Mouse (Mus musculus) gastrocnemius, adult 18-20 months (tissue): Measurements from ENCODE around the gene Serpina7. TPM values are rescaled to one million over a fixed set of nuclear protein-coding genes. Genes with fewer than 3 reads are reported as not detected.

ENCODE experiments used
- DNase-seq: peaks from one replicate; pipeline ENCODE4 v3.0.0; 2021; ENCODE audit warnings: low spot score
- long read RNA-seq, 2 experiments: library from polyadenylated mRNA; stranded (forward); transcript quantifications; one replicate each; pipeline ENCODE4 v2.0.0; 2021
- total RNA-seq, 2 experiments: library from RNA; stranded (reverse); gene quantifications; 2 replicates each; pipeline ENCODE4 v1.2.3; 2021

Gene Serpina7
- not detected for total RNA-seq
- long read RNA-seq, experiment 1: 0 reads
- long read RNA-seq, experiment 2: 0 reads

DNA sequence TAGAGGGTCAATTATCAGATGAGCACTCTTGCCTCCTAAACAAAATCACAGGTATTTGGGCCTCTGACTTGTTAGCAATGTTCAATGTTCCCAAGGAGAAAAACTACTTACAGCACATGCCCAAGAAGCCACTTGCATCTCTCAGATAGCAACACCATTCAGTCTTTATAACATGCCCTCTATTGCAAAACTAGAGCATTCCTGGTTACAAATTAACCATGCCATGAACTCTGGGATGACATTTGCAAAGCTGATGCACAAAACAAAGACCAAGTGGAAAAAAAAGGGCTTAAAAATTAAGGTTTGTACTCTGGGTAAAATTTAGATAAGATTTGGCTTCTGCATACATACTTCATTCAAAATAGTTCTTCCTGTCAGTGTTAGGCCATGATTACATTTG is at the start of gene Serpina7:
Serpina7 (minus strand) TSS at position 160 of the 400 bp plus-strand sequence.
- no peak for DNase-seq

DNA sequence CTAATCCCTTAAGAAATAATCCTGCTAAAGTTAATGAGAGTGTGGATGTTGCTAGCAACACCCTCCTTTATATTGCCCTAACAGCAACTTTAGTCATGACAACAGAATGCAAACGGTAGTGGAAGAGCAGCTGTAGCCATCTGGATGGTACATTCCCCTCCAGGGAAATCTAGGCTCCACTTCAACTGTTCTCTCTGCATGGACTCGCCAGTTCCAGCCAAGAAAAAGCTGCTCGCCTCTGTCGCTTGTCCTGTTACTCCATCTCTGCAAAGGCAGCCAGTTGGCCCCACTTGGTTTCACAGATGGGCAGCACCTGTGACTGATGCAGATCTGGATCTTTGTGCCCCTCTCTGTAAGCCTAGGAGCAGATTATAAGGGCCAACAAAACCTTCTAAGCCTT is 49.0 kb upstream of the Serpina7 start:
- DNase-seq: no peak

DNA sequence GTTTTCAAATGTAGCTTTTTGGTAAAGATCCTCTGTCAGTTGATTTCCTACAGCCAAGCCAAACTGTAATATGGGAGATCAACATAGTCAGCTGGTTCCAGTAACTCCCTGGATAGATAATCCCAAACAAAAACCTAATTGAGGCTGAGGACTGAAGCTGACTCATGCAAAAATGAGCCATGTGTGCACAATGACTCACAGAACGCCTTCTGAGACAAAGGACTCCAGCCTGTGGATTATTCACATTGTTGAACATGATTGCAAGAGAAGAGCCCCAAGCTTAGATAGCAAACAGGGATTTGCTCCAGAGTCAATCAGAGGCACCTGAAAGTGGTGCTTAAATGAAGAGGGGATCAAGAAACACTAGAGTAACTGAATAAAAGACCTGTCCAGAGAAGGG is 12.2 kb upstream of the Serpina7 start:
- DNase-seq: no peak

DNA sequence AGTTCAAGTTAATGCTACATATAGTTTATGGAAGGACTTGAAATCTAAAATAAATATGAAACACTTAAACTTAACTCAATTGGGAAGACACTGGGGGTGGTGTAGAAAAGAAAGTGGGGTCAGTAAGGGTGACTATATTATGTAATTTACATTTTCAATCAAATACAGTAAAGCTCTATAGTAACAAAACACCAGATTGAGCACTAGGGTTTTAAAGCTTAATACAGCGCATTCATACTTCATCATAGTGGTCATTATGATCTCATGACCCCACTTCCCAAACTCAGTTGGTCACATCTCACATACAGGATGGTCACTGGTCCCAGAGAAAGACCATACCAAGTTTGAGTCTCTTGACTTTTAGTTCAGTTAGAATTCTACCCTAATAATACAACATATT is 907 bp upstream of the Serpina7 start, which contains the start of gene 4930513O06Rik:
4930513O06Rik (plus strand) TSS at position 301 of the 400 bp plus-strand sequence.
- no peak for DNase-seq

DNA sequence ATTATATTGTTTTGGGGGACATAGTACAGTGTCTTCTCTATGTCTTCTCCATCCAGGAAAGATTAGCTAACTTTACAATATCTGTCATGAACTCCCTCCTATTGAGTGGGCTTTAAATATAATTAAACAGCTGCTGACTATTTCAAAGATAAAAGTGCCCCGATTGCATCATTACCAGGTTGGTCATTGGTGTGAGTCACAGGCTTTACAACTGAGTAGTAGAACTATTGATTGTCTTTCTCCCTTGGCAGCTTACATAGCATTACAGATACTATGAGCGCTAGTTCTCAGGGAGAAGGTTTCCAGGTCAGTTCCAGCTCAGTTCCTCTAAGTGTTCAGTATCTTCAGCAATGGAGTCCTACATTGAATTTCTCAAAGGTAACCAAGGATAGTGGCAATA is 6.5 kb downstream of the Serpina7 start:
- no peak for DNase-seq

DNA sequence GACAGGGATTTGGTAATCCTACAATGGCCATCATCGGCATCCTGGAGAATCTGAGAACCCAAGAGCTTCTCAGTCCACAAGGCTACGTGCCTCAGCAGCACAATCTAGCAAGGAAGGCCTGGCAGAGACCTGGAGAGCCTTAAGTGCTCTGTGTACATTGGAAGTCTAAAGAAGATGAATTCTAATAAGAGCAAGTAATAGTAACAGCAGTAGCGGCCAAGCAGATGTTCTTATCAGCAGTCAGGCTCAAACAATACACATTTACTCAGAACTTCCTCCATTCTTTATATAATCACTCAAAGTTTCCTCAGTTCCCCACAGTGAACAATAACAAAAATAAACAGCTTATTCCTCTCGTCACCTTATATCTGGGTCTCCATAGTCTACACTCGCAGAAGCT is 21.0 kb downstream of the Serpina7 start:
- no peak for DNase-seq

DNA sequence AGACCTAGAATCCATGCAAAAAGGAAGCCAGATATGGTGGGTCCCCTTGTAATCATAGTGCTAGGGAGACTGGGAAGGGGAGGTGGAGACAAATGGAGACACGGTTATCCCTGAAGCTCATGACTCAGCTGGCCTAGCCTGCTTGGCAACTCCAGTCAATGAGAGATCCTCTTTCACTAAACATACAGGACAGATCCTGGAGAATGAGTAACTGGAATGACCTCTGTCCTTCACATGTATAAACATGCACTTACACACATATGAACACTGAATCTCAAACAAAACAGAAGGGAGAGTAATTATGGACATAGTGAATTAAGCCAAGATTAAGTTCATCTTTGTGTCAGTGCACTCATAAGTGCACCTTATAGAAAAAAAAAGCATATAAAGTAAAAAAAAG is 31.9 kb downstream of the Serpina7 start:
- no peak for DNase-seq

DNA sequence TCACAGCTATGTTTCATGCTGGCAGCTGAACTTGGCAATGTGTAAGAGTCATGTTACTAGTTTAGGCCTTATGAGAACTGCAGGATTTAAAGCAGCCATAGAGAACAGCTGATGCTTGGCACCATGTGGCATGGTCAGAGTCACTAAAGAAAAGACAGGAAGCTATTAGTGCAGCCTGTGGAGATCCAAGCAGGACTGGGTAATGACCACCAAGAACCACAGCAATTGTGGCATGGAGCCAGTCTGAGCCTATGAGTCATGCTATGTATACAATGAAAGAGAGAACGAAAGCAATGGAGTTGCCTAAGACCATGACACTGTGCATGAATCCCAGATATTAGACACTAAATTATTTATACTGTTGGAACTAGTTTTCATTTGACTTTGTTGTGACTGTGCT is 33.1 kb downstream of the Serpina7 start:
- DNase-seq: no peak

DNA sequence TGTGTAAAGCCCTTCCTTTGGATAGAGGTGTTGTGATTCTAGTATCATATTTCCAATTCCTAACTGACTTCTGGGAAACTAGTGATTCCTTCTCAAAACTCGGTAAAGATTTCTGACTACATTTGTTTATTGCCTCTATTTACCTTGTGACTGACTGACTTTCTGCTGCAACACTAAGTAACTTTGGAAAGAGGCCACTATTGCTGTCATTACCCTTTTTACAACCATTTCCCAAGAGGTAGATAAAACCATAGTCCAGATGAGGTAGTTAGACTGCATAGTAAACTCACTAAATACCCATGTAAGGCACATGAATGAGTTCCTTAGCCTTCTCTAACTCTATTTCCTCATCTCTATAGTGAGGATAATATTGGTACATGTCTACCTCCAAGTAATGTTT is 43.9 kb downstream of the Serpina7 start:
- DNase-seq: no peak

DNA sequence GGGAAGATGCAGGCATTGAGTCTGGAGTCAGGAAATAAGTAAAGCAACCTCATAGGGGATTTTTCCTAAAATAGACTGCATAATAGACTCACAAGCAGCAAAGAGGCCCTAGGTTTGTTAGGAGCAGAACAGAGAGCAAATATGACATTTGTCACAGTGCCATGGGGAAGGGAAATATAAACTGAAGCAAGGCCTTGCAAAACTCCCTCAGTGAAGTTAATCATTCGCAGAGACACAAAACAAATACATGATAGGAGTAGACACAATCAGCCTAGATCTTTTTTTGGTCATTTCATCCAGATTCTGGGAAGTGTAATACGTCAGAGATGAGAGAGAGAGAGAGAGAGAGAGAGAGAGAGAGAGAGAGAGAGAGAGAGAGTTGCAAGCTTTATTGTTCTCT is 45.7 kb downstream of the Serpina7 start:
- DNase-seq: no peak

DNA sequence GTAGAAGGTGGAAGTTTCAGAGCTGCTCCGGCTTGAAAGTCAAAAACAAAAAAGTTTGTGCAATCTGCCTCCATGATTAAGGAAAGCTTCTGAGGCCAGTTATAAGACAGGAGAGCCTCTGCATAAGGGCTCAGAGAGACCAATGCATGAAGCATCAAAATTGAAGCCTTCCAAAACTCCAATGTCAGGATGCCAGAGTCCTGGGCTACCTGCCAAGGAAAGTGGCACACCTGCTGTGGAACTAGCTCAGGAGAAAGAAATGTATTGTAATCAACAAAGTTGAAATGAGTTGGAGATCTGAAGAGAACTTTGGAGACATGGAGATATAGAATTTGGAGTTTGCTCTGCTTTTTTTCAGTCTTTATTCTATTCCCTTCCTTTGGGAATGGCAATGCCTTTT is 47.4 kb downstream of the Serpina7 start:
- no peak for DNase-seq

Other genes with a start within 250 kb of the Serpina7 start
- under 1 TPM; 0.23 to 0.24 TPM for gene Nrk, start 170.8 kb downstream of the Serpina7 start, total RNA-seq
- gene 4930513O06Rik, start 1.0 kb upstream of the Serpina7 start, total RNA-seq: not detected
- not detected for gene 4933428M09Rik, start 94.0 kb upstream of the Serpina7 start, total RNA-seq
- gene Mum1l1, start 124.8 kb upstream of the Serpina7 start, total RNA-seq: 1 to 10 TPM; 4.5 to 5.6 TPM
- not detected for gene Trap1a, start 248.4 kb upstream of the Serpina7 start, total RNA-seq